Mouse (Mus musculus) c-Kit-positive CD71-positive TER-119-positive erythroid progenitor cells, embryonic 14.5 days (primary cell): ENCODE results near the gene Dld.

Experiments used
- DNase-seq: peaks from one replicate; pipeline ENCODE4 v3.0.0-alpha.2; 2013; ENCODE audit warnings: low spot score

Dld gene

GRCm38 (mm10) chr12:31294526-31294925 is 56.7 kb downstream of the Dld start:
- DNase-seq: no peak

- no peak for DNase-seq
Measured at GRCm38 (mm10) chr12:31293361-31294142, 57.7 kb downstream of the Dld start.

GRCm38 (mm10) chr12:31290951-31291350 is 60.3 kb downstream of the Dld start:
- DNase-seq: no peak

GRCm38 (mm10) chr12:31289046-31289445 is 62.2 kb downstream of the Dld start:
- DNase-seq: no peak

GRCm38 (mm10) chr12:31283617-31284136 is 67.6 kb downstream of the Dld start:
- no peak for DNase-seq

- no peak for DNase-seq
Measured at GRCm38 (mm10) chr12:31283131-31283530, 68.1 kb downstream of the Dld start.

GRCm38 (mm10) chr12:31282241-31282640 is 69.0 kb downstream of the Dld start:
- DNase-seq: no peak
